Mouse (Mus musculus) small intestine, adult 2 months (tissue): ENCODE data around the gene Drd4.

Source experiments
- CTCF ChIP-seq: fragments of 200-500 bp; IDR thresholded peaks from 2 replicates; pipeline ENCODE4 v1.5.1; 2012; ENCODE audit warnings: low read depth, mild to moderate bottlenecking, control low read depth, inconsistent platforms, low read length, moderate library complexity, mixed read lengths; ENCODE audit not compliant: insufficient replicate concordance, insufficient read length; ENCODE audit errors: extremely low read depth
- POLR2A ChIP-seq: fragments of 200-500 bp; IDR thresholded peaks from 2 replicates; pipeline ENCODE4 v1.6.1; 2012; ENCODE audit warnings: low read depth, mild to moderate bottlenecking, control low read depth, inconsistent platforms, low read length, moderate library complexity

- TF ChIP-seq POLR2A = no peak
- no peak for TF ChIP-seq CTCF
Measured at GRCm38 (mm10) chr7:141335044-141335579, 43.3 kb downstream of the Drd4 start.
